Mouse (Mus musculus): ENCODE measurements at regions not wholly inside any gene's neighbourhood (a gene's known extent, or its start where the extent isn't known, plus 50 kb on each side); places are given as distances from the start of the nearest gene placed in this dataset.

DNA sequence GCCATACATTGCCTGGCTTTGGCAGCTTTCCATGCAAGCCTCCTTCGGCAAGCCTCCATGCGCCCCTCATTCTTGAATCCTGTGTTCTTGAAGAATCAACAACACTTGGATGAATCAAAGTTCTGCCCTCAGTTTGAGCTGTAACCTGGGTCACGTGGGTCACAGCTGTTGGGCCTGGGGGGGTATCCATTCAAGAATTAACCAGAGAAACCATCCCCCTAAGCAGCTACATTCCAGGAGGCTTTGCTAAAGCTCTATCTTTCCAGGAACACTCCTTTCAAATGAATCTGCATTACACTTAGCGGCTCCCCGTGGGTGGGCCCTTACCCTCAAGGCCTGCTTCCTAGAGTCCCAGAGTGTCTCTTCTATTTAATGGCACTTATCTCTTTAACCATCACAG lies 65.2 kb upstream of the Klf9 start:
- WGBS: 31% methylated on average over 5 of the region's 5 CpGs
- H3K4me3 ChIP-seq (ENCODE audit: low read depth, low read length): no peak overlapping the region
- H3K27ac ChIP-seq (ENCODE audit: low read depth, low read length): no peak overlapping the region
- no peaks in the 10 kb centered on the region for H3K27me3 ChIP-seq (ENCODE audit: control insufficient read depth, insufficient read depth, low read length)
- H3K4me1 ChIP-seq (replicated peaks; ENCODE audit: control insufficient read depth, insufficient read depth, low read length): no peaks in the 10 kb centered on the region
- H3K4me2 ChIP-seq (ENCODE audit: low read depth, low read length, severe bottlenecking): no peak overlapping the region
- H3K36me3 ChIP-seq (ENCODE audit: control insufficient read depth, insufficient read depth, low read length): no peaks in the 10 kb centered on the region
- no peaks in the 10 kb centered on the region for H3K9me3 ChIP-seq (ENCODE audit: control insufficient read depth, low read length)
- no peak overlapping the region for H3K9ac ChIP-seq (ENCODE audit: low read length)
- ATAC-seq (replicated peaks; ENCODE audit: low FRiP score) (no peak), DNase-seq (ENCODE audit: low spot score) (no peak)

- ATAC-seq (replicated peaks; ENCODE audit: low FRiP score) (no peak), DNase-seq (ENCODE audit: low spot score) (no peak)
- H3K4me3 ChIP-seq (ENCODE audit: low read depth, low read length): no peak overlapping the region
- no peak overlapping the region for H3K9ac ChIP-seq (ENCODE audit: low read length)
- no peaks in the 10 kb centered on the region for H3K27me3 ChIP-seq (ENCODE audit: control insufficient read depth, insufficient read depth, low read length)
- H3K4me2 ChIP-seq (ENCODE audit: low read depth, low read length, severe bottlenecking): no peak overlapping the region
- H3K36me3 ChIP-seq (ENCODE audit: control insufficient read depth, insufficient read depth, low read length): no peaks in the 10 kb centered on the region
- H3K4me1 ChIP-seq (replicated peaks; ENCODE audit: control insufficient read depth, insufficient read depth, low read length): no peaks in the 10 kb centered on the region
- WGBS: 91% methylated on average over 7 of the region's 7 CpGs
- H3K27ac ChIP-seq (ENCODE audit: low read depth, low read length): no peak overlapping the region
- no peaks in the 10 kb centered on the region for H3K9me3 ChIP-seq (ENCODE audit: control insufficient read depth, low read length)
Measured at GRCm38 (mm10) chr19:23085173-23085660, 55.8 kb upstream of the Klf9 start.

- Histone ChIP-seq H3K27ac (ENCODE audit: low read depth, low read length) (no peak overlapping the region), H3K4me1 (replicated peaks; ENCODE audit: control insufficient read depth, insufficient read depth, low read length) (no peaks in the 10 kb centered on the region), H3K36me3 (ENCODE audit: control insufficient read depth, insufficient read depth, low read length) (no peaks in the 10 kb centered on the region), H3K9me3 (ENCODE audit: control insufficient read depth, low read length) (no peaks in the 10 kb centered on the region), H3K4me3 (ENCODE audit: low read depth, low read length) (no peak overlapping the region), H3K4me2 (ENCODE audit: low read depth, low read length, severe bottlenecking) (no peak overlapping the region), H3K27me3 (ENCODE audit: control insufficient read depth, insufficient read depth, low read length) (no peaks in the 10 kb centered on the region), H3K9ac (ENCODE audit: low read length) (no peak overlapping the region)
- WGBS: 82% methylated on average over 3 of the region's 3 CpGs
- no peak for DNase-seq (ENCODE audit: low spot score)
- ATAC-seq (replicated peaks; ENCODE audit: low FRiP score): no peak
Measured at GRCm38 (mm10) chr19:23087575-23087974, 53.5 kb upstream of the Klf9 start.

- Histone ChIP-seq H3K36me3 (ENCODE audit: control insufficient read depth, insufficient read depth, low read length) (no peaks in the 10 kb centered on the region), H3K9me3 (ENCODE audit: control insufficient read depth, low read length) (no peaks in the 10 kb centered on the region), H3K4me1 (replicated peaks; ENCODE audit: control insufficient read depth, insufficient read depth, low read length) (no peaks in the 10 kb centered on the region), H3K9ac (ENCODE audit: low read length) (no peak overlapping the region), H3K4me3 (ENCODE audit: low read depth, low read length) (no peak overlapping the region), H3K27ac (ENCODE audit: low read depth, low read length) (no peak overlapping the region), H3K27me3 (ENCODE audit: control insufficient read depth, insufficient read depth, low read length) (no peaks in the 10 kb centered on the region), H3K4me2 (ENCODE audit: low read depth, low read length, severe bottlenecking) (no peak overlapping the region)
- ATAC-seq (replicated peaks; ENCODE audit: low FRiP score) (no peak), DNase-seq (ENCODE audit: low spot score) (no peak)
- 100% methylated on average over 1 of the region's 1 CpGs for WGBS
Measured at GRCm38 (mm10) chr19:23089081-23089480, 51.9 kb upstream of the Klf9 start.

- H3K4me3 ChIP-seq (ENCODE audit: low read depth, low read length): no peak overlapping the region
- no peak overlapping the region for H3K9ac ChIP-seq (ENCODE audit: low read length)
- no peaks in the 10 kb centered on the region for H3K36me3 ChIP-seq (ENCODE audit: control insufficient read depth, insufficient read depth, low read length)
- DNase-seq (ENCODE audit: low spot score): no peak
- no peaks in the 10 kb centered on the region for H3K4me1 ChIP-seq (replicated peaks; ENCODE audit: control insufficient read depth, insufficient read depth, low read length)
- H3K27me3 ChIP-seq (ENCODE audit: control insufficient read depth, insufficient read depth, low read length): no peaks in the 10 kb centered on the region
- no peak overlapping the region for H3K4me2 ChIP-seq (ENCODE audit: low read depth, low read length, severe bottlenecking)
- WGBS: 92% methylated on average over 8 of the region's 8 CpGs
- ATAC-seq (replicated peaks; ENCODE audit: low FRiP score): no peak
- no peak overlapping the region for H3K27ac ChIP-seq (ENCODE audit: low read depth, low read length)
- no peaks in the 10 kb centered on the region for H3K9me3 ChIP-seq (ENCODE audit: control insufficient read depth, low read length)
Measured at GRCm38 (mm10) chr19:23089761-23090514, 51.1 kb upstream of the Klf9 start.
